Mouse (Mus musculus) megakaryocyte, embryonic 14.5 days (primary cell): ENCODE data around the gene Pald1. TPM values are rescaled to one million over a fixed set of nuclear protein-coding genes. Genes with fewer than 3 reads are reported as not detected.

Experiments used
- H3K27me3 ChIP-seq: replicated peaks from 2 replicates; pipeline ENCODE3; 2012; ENCODE audit warnings: inconsistent platforms
- H3K36me3 ChIP-seq: replicated peaks from 2 replicates; pipeline ENCODE3; 2012; ENCODE audit warnings: low read length, inconsistent platforms, mixed read lengths
- H3K4me1 ChIP-seq: 2 replicates; pipeline ENCODE4 v1.6.1; 2012; ENCODE audit warnings: inconsistent platforms
- H3K4me3 ChIP-seq: replicated peaks from 2 replicates; pipeline ENCODE3; 2012; ENCODE audit warnings: moderate library complexity, mild to moderate bottlenecking, inconsistent platforms
- H3K9me3 ChIP-seq: 2 replicates; pipeline ENCODE4 v1.6.1; 2012; ENCODE audit warnings: inconsistent platforms
- FLI1 ChIP-seq: IDR thresholded peaks from 2 replicates; pipeline ENCODE4 v1.6.1; 2012; ENCODE audit warnings: low read length, inconsistent platforms, mixed read lengths
- GATA1 ChIP-seq: IDR thresholded peaks from 3 replicates; pipeline ENCODE4 v1.6.1; 2012; ENCODE audit warnings: mixed read lengths, low read length, inconsistent platforms, borderline replicate concordance
- polyA plus RNA-seq: library from polyadenylated mRNA; stranded (reverse); fragments of >175 nt; gene quantifications from 2 replicates; pipeline ENCODE4 v1.2.3, GENCODE M21; 2012; ENCODE audit warnings: low replicate concordance; ENCODE audit not compliant: insufficient read depth

Pald1 gene
- polyA plus RNA-seq, 1 experiment: 0.30 TPM

DNA sequence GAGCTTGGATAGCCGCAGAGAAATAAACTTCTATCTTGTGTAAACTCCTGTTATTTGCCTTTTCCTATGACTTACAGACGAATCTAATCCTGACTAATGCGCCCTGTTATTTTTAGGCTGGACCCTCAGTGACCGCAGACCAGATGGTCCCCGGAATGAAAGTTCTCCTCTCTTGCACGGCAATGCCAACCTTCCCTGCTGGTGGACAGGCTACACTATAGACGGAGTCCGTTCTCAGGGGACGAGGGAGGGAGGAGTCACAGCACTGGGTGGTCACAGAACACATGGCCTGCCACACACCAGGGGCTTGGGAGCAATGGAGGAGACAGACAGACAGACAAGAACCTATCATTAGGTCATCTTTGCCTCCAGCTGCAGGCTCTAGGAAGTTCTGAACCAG, 20.8 kb downstream of the Pald1 start:
- H3K36me3 ChIP-seq: no peaks in the 10 kb centered on the region
- H3K9me3 ChIP-seq: peaks cover 13% of the 10 kb centered on the region
- peaks cover 12% of the 10 kb centered on the region for H3K4me1 ChIP-seq
- peaks cover 41% of the 10 kb centered on the region for H3K27me3 ChIP-seq
- H3K4me3 ChIP-seq: no peak overlapping the region
- no peak for TF ChIP-seq FLI1
- TF ChIP-seq GATA1: no peak

DNA sequence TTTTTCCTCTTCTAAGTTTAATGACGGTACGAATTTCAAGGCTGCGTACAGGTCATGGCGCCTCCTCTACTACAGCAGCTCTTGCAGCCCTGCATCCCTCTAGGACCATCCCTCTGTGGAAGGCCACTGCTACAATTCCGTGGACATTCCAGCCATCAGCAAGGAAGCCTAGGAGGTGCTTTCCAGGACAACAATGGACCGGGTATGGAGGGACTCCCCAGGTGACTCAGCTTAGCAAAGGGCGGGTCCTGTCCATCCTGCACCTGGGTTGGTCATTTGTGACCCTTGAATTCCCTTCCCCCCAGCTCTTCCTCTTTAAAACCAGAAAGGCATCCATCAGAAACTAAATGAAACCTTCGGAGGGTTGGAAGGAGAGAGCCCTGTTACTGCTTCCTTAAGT, 22.7 kb downstream of the Pald1 start:
- Histone ChIP-seq H3K9me3 (peaks cover 24% of the 10 kb centered on the region), H3K27me3 (peaks cover 28% of the 10 kb centered on the region), H3K4me3 (no peak overlapping the region), H3K36me3 (no peaks in the 10 kb centered on the region), H3K4me1 (peaks cover 2% of the 10 kb centered on the region)
- no peak for TF ChIP-seq FLI1

DNA sequence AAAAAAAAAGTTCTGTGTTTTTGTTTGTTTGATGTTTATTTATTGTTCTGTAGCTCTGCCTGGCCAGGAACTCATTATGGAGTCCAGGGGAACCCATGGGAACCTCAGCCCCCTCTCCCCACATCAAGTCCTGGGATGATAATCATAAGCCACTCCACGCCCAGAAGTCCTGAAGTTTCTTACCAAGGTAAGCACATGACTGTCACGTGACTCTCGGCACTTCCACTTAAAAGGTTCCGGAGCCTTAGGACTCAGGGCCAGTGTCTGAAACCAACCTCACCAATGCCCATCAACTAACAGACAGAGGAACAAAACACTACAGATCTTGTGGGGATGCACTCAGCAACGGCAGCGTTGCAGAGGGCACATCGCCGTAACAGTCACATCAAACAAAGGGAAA, 23.9 kb downstream of the Pald1 start:
- TF ChIP-seq GATA1 (no peak), FLI1 (no peak)
- Histone ChIP-seq H3K4me1 (no peaks in the 10 kb centered on the region), H3K36me3 (no peaks in the 10 kb centered on the region), H3K9me3 (peaks cover 26% of the 10 kb centered on the region), H3K4me3 (no peak overlapping the region), H3K27me3 (peaks cover 31% of the 10 kb centered on the region)

- no peak overlapping the region for H3K4me3 ChIP-seq
- TF ChIP-seq GATA1: no peak
- TF ChIP-seq FLI1: no peak
- H3K9me3 ChIP-seq: peaks cover 26% of the 10 kb centered on the region
- peaks cover 32% of the 10 kb centered on the region for H3K27me3 ChIP-seq
- H3K36me3 ChIP-seq: no peaks in the 10 kb centered on the region
- no peaks in the 10 kb centered on the region for H3K4me1 ChIP-seq
Observed at GRCm38 (mm10) chr10:61357658-61358057, 25.7 kb downstream of the Pald1 start.

DNA sequence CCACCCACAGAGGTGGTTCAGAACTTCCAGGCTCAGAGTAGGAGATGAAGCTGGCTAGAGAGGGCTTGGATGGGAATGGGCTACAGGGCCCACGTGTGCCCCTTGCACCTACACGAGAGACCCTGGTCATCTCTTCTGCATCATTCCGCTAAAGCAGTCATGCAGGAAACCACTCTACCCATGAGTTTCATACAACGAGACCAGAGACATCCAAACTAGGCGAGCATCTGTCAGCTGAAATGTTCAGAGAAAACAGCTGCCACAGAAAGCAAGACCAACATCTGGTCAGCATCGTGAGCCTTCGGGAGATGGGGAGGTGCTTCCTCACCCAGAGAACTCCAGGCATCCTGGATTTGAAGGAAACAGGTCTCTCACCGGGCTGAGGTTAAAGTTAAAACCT, 26.8 kb downstream of the Pald1 start:
- Histone ChIP-seq H3K36me3 (no peaks in the 10 kb centered on the region), H3K27me3 (peaks cover 31% of the 10 kb centered on the region), H3K4me1 (no peaks in the 10 kb centered on the region), H3K4me3 (no peak overlapping the region), H3K9me3 (peaks cover 26% of the 10 kb centered on the region)
- TF ChIP-seq FLI1 (no peak), GATA1 (no peak)

GRCm38 (mm10) chr10:61356095-61356494, 27.2 kb downstream of the Pald1 start:
- H3K36me3 ChIP-seq: no peaks in the 10 kb centered on the region
- H3K27me3 ChIP-seq: peaks cover 32% of the 10 kb centered on the region
- H3K4me3 ChIP-seq: no peak overlapping the region
- H3K4me1 ChIP-seq: no peaks in the 10 kb centered on the region
- H3K9me3 ChIP-seq: peaks cover 25% of the 10 kb centered on the region
- no peak for TF ChIP-seq FLI1
- no peak for TF ChIP-seq GATA1

DNA sequence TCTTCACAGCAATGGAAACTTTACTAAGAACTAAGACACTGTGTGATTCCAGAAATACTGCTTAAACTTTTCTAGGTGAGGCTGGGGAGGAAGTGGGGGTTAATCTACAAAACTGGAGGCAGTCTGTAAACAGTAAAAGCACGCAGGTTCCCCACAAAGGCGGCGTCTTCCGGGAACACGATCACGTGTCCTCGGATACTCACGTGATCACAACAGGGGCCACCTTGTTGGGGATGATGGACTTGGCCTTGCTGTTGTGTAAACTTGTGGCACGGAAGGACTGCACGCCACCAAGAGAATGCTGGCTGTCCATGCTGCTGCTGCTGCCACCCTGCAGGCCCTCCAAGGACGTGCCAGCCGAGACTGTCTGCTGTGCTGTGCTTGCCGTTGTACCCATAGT, 27.7 kb downstream of the Pald1 start:
- H3K36me3 ChIP-seq: no peaks in the 10 kb centered on the region
- H3K27me3 ChIP-seq: peaks cover 31% of the 10 kb centered on the region
- H3K4me1 ChIP-seq: no peaks in the 10 kb centered on the region
- no peak for TF ChIP-seq FLI1
- TF ChIP-seq GATA1: no peak
- peak overlapping the region; percentile 33 for H3K4me3 ChIP-seq
- H3K9me3 ChIP-seq: peaks cover 20% of the 10 kb centered on the region

GRCm38 (mm10) chr10:61351216-61351615, 32.1 kb downstream of the Pald1 start:
- Histone ChIP-seq H3K4me3 (no peak overlapping the region), H3K27me3 (peaks cover 48% of the 10 kb centered on the region), H3K4me1 (no peaks in the 10 kb centered on the region), H3K9me3 (peaks cover 31% of the 10 kb centered on the region), H3K36me3 (no peaks in the 10 kb centered on the region)
- TF ChIP-seq FLI1 (no peak), GATA1 (no peak)

DNA sequence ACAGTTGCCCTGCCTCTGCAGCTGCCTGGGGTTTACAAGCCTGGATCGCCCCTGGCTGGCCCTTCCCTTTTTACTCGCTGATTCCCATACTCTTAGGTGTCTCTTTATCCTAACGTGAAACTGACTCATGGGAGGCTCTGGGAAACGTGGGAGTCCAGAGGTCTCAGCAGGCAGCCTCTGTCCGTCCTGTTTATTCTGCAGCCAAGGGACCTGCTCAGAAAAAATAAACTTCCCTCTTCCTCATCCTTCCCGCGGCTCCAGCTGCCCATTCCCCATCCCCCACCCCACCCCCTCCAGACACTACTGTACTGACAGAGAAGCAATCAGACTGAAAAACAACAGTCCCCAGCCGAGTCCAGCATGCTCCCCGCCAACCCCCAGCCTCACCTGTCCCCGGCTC, 37.0 kb downstream of the Pald1 start:
- peaks cover 25% of the 10 kb centered on the region for H3K9me3 ChIP-seq
- no peaks in the 10 kb centered on the region for H3K36me3 ChIP-seq
- H3K4me1 ChIP-seq: peaks cover 6% of the 10 kb centered on the region; the same call in 1 of the 2 replicates
- H3K4me3 ChIP-seq: no peak overlapping the region
- TF ChIP-seq GATA1 (no peak), FLI1 (no peak)
- peaks cover 61% of the 10 kb centered on the region for H3K27me3 ChIP-seq

DNA sequence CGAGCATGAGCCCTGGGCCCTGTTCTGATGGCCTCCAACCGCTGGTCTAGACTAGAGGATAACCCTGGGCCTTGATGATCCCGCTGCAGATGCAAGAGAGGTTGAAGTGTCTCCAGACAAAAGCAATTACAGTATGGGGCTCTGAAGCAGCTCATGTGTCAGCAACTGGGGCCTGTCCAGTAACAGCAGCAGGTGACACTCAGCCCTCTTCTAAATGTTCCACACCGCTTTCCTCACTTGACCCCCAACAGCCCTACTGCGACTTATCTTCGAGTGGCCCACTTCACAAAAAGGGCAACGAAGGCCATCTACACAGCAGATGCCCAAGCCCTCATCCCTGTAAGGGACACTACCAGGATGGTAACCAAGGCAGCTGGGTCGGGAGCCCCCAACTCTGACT, 38.2 kb downstream of the Pald1 start:
- no peak overlapping the region for H3K4me3 ChIP-seq
- no peaks in the 10 kb centered on the region for H3K36me3 ChIP-seq
- peaks cover 6% of the 10 kb centered on the region; the same call in 1 of the 2 replicates for H3K4me1 ChIP-seq
- H3K27me3 ChIP-seq: peaks cover 65% of the 10 kb centered on the region
- no peak for TF ChIP-seq FLI1
- TF ChIP-seq GATA1: no peak
- peaks cover 21% of the 10 kb centered on the region for H3K9me3 ChIP-seq

DNA sequence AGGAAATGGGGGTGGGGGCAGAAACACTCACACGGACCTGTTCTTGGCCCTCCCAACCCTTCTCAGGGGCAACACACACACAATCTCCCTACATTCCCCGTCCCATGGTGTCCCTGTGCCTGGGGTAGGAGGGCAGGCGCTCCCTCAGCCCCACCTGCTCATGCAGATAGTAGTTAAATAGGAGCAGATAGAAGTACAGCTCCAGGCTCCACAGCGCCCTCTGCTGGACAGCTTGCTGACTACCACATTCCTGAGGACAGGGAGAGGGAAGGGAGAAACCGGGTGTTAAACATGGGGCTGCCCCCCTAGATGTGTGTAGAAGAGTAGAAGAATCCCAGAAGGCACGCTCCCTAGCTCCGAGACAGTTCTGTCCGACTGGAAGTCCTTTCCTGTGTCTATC, 39.4 kb downstream of the Pald1 start:
- Histone ChIP-seq H3K4me3 (no peak overlapping the region), H3K4me1 (peaks cover 6% of the 10 kb centered on the region; the same call in 1 of the 2 replicates), H3K27me3 (peaks cover 63% of the 10 kb centered on the region), H3K36me3 (no peaks in the 10 kb centered on the region), H3K9me3 (peaks cover 9% of the 10 kb centered on the region)
- TF ChIP-seq FLI1: no peak
- no peak for TF ChIP-seq GATA1
